Mouse (Mus musculus) liver, adult 2 months (tissue): Measurements from ENCODE around the gene Fgb. TPM values are rescaled to one million over a fixed set of nuclear protein-coding genes. Genes with fewer than 3 reads are reported as not detected.

ENCODE experiments used
- DNase-seq: peaks from one replicate; pipeline ENCODE4 v3.0.0-alpha.2; 2011; ENCODE audit warnings: low read depth, low spot score; ENCODE audit errors: extremely low read depth
- H3K27ac ChIP-seq: fragments of 200-500 bp; replicated peaks from 2 replicates; pipeline ENCODE4 v1.5.1; 2012; ENCODE audit warnings: low read depth, mild to moderate bottlenecking, control low read depth, inconsistent platforms, low read length; ENCODE audit not compliant: insufficient read depth
- H3K27me3 ChIP-seq: fragments of 200-500 bp; 2 replicates; pipeline ENCODE4 v1.6.1; 2012; ENCODE audit warnings: mild to moderate bottlenecking, moderate library complexity, low read length, inconsistent platforms; ENCODE audit not compliant: control insufficient read depth, insufficient read depth
- H3K36me3 ChIP-seq: fragments of 200-500 bp; 2 replicates; pipeline ENCODE4 v1.6.1; 2012; ENCODE audit warnings: low read length, inconsistent platforms; ENCODE audit not compliant: control insufficient read depth, insufficient read depth
- H3K4me1 ChIP-seq: fragments of 200-500 bp; 2 replicates; pipeline ENCODE4 v1.6.1; 2011; ENCODE audit warnings: low read length; ENCODE audit not compliant: control insufficient read depth, insufficient read depth
- H3K4me3 ChIP-seq: fragments of 200-500 bp; 2 replicates; pipeline ENCODE4 v1.5.1; 2011; ENCODE audit warnings: low read depth, mild to moderate bottlenecking, control low read depth, low read length, moderate library complexity; ENCODE audit not compliant: insufficient read depth
- H3K79me2 ChIP-seq: fragments of 200-500 bp; 2 replicates; pipeline ENCODE4 v1.6.1; 2012; ENCODE audit warnings: inconsistent platforms, mild to moderate bottlenecking, low read length, moderate library complexity; ENCODE audit not compliant: control insufficient read depth, insufficient read depth
- H3K9ac ChIP-seq: fragments of 200-500 bp; 2 replicates; pipeline ENCODE4 v1.6.1; 2012; ENCODE audit warnings: low read depth, mild to moderate bottlenecking, control low read depth, inconsistent platforms, low read length
- CTCF ChIP-seq: fragments of 200-500 bp; IDR thresholded peaks from 2 replicates; pipeline ENCODE4 v1.5.1; 2011; ENCODE audit warnings: low read depth, low read length, control low read depth
- POLR2A ChIP-seq: fragments of 200-500 bp; IDR thresholded peaks from 2 replicates; pipeline ENCODE4 v1.6.1; 2011; ENCODE audit warnings: low read length, control low read depth; ENCODE audit not compliant: insufficient read depth; ENCODE audit errors: extremely low read depth
- WGBS: fragments of 180-500 bp; shearing (Covaris S2); methylation state at CpG from one replicate; pipeline ENCODE4 v1.1.7; 2018; 5-methylcytosine and 5-hydroxymethylcytosine counted together
- polyA plus RNA-seq: library from polyadenylated mRNA; depleted of rRNA; stranded (reverse); fragments of >200 nt; gene quantifications from 2 replicates; pipeline ENCODE4 v1.2.3, GENCODE M21; 2012; rRNA removed
- total RNA-seq: library from RNA; depleted of rRNA; stranded (reverse); fragments of >200 nt; gene quantifications from 2 replicates; pipeline ENCODE4 v1.2.3, GENCODE M21; 2014; rRNA removed

Gene Fgb
- total and polyA plus RNA-seq, 2 experiments = 918 to 2,798 TPM

- H3K4me3 ChIP-seq = no peak overlapping the region
- no peaks in the 10 kb centered on the region for H3K79me2 ChIP-seq
- 93% methylated on average over 6 of the region's 6 CpGs for WGBS
- H3K27me3 ChIP-seq = no peaks in the 10 kb centered on the region
- H3K9ac ChIP-seq = no peak overlapping the region
- no peaks in the 10 kb centered on the region for H3K36me3 ChIP-seq
- no peak for TF ChIP-seq POLR2A
- TF ChIP-seq CTCF = no peak
- DNase-seq = no peak
- H3K27ac ChIP-seq = no peak overlapping the region
- H3K4me1 ChIP-seq = no peaks in the 10 kb centered on the region
Observed at GRCm38 (mm10) chr3:82992956-82993355, 56.7 kb downstream of the Fgb start.

- Histone ChIP-seq H3K79me2 (no peaks in the 10 kb centered on the region), H3K4me3 (no peak overlapping the region), H3K4me1 (no peaks in the 10 kb centered on the region), H3K27ac (no peak overlapping the region), H3K9ac (no peak overlapping the region), H3K36me3 (no peaks in the 10 kb centered on the region), H3K27me3 (no peaks in the 10 kb centered on the region)
- DNase-seq = no peak
- 75% methylated on average over 12 of the region's 12 CpGs for WGBS
- TF ChIP-seq CTCF (no peak), POLR2A (no peak)
Observed at GRCm38 (mm10) chr3:82991963-82992362, 57.7 kb downstream of the Fgb start.

Other genes with a start within 250 kb of the Fgb start
- gene Rbm46, start 173.4 kb downstream of the Fgb start, total RNA-seq = 0.13 and 0.28 TPM in 2 replicates
- gene Rbm46, start 173.4 kb downstream of the Fgb start, polyA plus RNA-seq = not detected in 2 replicates
- 12.4 and 17.9 TPM in 2 replicates for gene Lrat, start 145.9 kb downstream of the Fgb start, total RNA-seq
- gene Lrat, start 145.9 kb downstream of the Fgb start, polyA plus RNA-seq = 3.4 and 8.0 TPM in 2 replicates
- 3,843 and 4,358 TPM in 2 replicates for gene Fgg, start 42.1 kb downstream of the Fgb start, total RNA-seq
- gene Fgg, start 42.1 kb downstream of the Fgb start, polyA plus RNA-seq = 2,564 and 2,816 TPM in 2 replicates
- gene Fga, start 23.8 kb downstream of the Fgb start, total RNA-seq = 3,320 and 3,369 TPM in 2 replicates
- 877 and 984 TPM in 2 replicates for gene Fga, start 23.8 kb downstream of the Fgb start, polyA plus RNA-seq
- 34.1 and 35.1 TPM in 2 replicates for gene Plrg1, start 5.7 kb upstream of the Fgb start, total RNA-seq
- 20.7 and 21.8 TPM in 2 replicates for gene Plrg1, start 5.7 kb upstream of the Fgb start, polyA plus RNA-seq
- gene Dchs2, start 78.1 kb upstream of the Fgb start, total RNA-seq = 0.09 and 0.13 TPM in 2 replicates
- gene Dchs2, start 78.1 kb upstream of the Fgb start, polyA plus RNA-seq = 0.01 TPM in 2 replicates